Mouse (Mus musculus) lung, adult 2 months (tissue): ENCODE measurements at regions not wholly inside any gene's neighbourhood (a gene's known extent, or its start where the extent isn't known, plus 50 kb on each side); places are given as distances from the start of the nearest gene placed in this dataset.

ENCODE experiments used
- CTCF ChIP-seq: fragments of 200-500 bp; IDR thresholded peaks from 2 replicates; pipeline ENCODE4 v1.5.1; 2011; ENCODE audit warnings: mild to moderate bottlenecking, low read length, control low read depth; ENCODE audit not compliant: insufficient read depth
- POLR2A ChIP-seq: fragments of 200-500 bp; IDR thresholded peaks from 2 replicates; pipeline ENCODE4 v1.6.1; 2011; ENCODE audit warnings: low read depth, mild to moderate bottlenecking, control low read depth, low read length, borderline replicate concordance; ENCODE audit errors: extremely low read depth

GRCm38 (mm10) chrX:145567528-145567927, 62.5 kb upstream of the Amot start:
- TF ChIP-seq CTCF (no peak), POLR2A (no peak)
